Mouse (Mus musculus) ovary, postnatal 36 days (tissue): ENCODE results near the gene Nfic.

ENCODE experiments used
- DNase-seq: peaks from one replicate; pipeline ENCODE4 v3.0.0; 2022; ENCODE audit warnings: low spot score, mixed read lengths

Gene Nfic

DNA sequence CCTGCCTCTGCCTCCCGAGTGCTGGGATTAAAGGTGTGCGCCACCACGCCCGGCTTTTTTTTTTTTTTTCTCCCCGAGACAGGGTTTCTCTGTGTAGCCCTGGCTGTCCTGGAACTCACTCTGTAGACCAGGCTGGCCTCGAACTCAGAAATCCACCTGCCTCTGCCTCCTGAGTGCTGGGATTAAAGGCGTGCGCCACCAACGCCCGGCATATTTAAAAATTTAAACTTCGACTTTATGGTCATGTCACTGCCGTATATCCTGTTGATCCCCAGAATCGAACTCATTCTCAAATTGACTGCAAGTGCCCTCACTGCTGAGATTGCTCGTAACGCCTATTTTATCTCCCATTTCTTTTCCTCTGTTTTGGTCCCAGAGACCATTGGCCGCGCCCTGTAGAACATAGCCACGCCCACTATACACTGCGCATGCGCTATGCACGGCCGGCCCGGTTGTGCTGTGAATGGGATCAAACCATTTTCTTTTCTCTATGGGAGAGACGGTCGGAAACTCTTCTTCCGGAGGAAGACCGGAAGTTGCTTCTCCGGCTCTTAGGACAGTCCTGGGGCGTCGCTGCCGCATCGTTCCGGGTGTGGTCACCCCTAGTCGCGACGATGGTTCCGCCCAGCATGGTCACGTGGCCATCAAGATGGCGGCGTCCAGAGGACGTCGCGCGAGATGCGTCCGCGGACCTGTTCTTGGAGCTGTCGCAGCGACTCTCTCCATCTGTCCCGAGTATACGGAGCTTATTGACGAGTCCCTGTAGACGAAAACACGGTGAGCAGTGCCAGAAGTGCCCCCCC is 71.4 kb downstream of the Nfic start, which contains the start of the genes Dohh and Gm48551:
TSS of gene Dohh (plus strand) at position 627 of the 803 bp plus-strand sequence.
TSS of gene Gm48551 (plus strand) at position 665 of the 803 bp plus-strand sequence.
- DNase-seq: peak; percentile 98

GRCm38 (mm10) chr10:81382039-81382438 is 73.4 kb downstream of the Nfic start:
- DNase-seq: no peak

DNA sequence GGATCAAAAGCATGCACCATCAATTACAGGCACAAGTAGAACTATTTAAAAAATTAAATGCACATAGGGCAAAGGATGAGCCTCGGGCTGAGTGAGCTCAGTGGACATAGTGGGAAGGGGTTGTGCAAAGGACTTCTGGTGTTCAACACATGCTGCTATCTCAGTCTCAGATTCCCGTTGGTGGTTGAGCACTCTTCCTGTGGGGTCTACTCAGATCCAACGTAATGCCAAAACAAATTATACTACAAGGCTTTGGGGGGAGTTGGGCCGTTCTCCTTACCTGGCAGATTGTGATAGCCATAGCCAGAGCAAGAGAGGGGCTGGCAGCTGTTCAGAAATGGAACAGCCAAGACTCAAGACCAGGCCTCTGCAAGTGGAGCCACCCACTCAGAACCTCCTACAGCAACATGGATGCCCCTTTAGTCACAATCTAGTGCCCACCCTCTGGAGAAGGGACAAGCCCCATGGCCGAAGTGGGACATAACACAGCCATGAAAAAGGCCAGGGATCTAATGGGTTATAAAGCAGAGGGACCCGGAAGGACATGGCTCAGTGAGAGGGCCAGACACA is 75.5 kb downstream of the Nfic start:
- DNase-seq: no peak

DNA sequence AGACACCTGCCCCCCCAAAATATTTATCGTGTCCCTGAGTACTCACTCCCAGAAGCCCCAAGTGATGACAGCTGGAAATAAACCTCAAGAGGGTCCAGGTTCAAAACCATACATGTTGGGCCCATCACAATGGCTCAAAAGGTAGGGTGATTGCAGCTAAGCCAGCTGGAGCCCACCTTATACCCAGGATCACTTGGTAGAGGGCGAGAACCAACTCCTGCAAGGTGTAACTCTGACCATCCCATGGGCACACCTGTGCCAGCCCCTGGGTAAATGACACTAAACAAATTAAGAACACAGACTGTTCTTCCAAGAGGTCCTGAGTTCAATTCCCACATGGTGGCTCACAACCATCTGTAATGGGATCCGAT is 76.3 kb downstream of the Nfic start:
- no peak for DNase-seq

DNA sequence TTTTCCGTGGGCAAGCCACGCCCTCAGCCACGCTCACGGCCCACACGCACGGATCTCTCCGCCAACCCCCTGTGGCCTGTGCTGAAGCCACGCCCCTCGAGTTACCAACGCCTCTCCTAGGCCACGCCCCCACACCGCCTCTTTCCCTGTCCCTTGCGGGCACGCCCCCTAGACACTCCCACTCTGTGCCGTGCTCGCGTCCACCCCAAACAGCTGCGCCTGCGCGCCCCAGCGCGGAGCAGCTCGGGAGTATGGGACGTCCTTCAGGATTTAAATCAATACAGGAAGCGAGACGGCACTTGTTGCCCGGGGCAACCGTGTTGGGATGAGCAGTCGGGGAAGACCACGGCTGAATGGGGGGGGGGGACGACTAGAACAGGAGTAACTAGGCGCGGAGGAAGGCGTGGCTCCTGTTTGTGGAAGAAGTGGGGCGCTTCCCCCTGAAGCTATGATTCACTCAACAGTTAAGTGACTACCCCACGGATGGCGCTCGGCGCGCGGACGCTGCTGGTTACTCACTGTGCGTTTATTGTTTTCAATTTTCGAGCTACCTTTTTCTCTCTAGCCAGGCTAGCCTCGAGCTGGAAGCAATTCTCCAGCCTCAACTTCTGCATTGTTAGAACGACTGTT is 76.8 kb downstream of the Nfic start:
- DNase-seq: peak; percentile 100

- DNase-seq: no peak
Measured at GRCm38 (mm10) chr10:81377793-81378552, 77.5 kb downstream of the Nfic start, which contains the start of gene Fzr1. Gene Fzr1, minus strand, starts transcription at chr10:81378516.

- DNase-seq: no peak
Measured at GRCm38 (mm10) chr10:81377362-81377664, 78.1 kb downstream of the Nfic start.

DNA sequence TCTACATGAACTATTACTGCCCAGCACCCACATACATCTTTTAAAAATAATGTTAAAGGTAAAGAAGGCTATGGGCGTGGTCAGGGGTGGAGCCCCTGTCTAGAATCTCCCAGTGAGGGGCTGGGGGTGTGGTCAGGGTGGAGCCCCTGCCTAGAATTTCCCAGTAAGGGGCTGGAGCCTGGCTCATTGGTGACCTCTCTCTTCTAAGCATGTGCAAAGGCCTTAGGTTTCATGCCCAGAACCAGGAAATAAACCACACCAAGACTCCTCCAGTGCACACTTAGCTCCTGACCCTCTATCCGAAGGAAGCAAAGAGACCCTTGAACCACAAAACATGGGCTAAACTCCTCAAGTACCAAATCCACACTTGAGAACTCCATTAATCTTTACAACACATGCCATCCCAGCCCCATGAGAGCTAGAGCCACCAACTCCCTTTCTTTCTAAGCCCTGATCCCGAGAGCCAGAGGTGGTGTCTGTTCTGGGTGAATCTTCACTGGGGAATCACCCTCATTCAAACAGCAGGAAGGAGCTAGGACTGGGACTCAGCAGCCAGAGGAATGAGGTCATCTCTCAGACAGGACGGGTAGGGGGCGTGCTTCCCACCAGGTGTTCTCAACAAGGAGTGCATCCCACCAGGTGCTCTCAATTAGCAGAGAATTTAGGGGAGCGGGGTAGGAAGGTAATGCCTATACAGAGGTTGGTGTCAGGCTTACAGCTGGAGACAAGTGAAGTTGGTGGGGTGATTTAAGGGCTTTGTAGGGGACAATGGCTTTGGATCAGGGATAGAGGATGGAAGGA is 78.7 kb downstream of the Nfic start:
- no peak for DNase-seq

- no peak for DNase-seq
Measured at GRCm38 (mm10) chr10:81375322-81375721, 80.1 kb downstream of the Nfic start.

DNA sequence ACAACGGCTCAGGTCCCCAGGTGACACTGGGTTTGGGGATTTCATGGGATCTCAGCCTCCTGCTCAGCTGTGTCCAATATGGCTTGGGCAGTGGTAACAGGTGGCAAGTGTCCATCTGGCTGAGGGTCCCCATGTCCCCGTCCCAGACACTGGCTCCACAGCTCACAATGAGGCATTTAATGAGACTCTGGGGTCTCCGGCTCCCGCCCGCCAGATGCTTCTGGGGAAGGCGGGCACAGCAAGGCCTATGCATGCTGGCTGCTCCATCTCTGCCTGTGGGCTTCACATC is 88.3 kb downstream of the Nfic start:
- DNase-seq: no peak

DNA sequence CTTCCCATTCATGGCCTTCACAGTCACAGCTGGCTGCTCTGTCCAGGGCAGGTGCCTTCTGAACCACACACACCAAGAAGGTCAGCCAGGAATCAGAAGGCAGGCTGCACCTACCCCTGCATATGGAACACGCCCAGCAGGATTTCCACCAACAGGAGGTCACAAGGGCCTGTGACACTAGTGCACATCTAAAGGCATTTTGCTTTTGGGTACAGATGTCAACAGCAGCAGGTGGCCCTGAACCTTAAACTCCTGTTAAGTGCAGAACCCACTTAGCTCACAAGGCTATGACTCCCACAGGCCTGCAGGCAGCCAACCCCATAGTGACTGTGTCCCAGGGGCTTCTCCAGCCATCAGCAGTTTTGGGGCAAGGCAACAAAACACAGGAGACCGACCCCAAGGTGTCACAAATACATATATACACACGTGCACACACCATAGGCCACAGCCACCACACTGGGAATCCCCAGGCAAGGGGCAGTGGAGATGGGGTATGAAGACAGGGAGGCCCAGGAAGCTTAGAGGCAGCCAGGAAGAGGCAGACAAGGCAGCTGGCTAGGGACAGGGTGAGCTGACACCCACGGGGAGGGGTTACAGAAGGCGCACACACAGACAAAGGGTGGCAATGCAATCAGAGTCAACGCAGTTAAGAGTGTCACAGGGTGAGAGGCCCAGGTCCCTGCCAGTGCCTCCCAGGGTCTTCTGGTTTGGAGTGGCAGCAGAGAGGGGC is 88.8 kb downstream of the Nfic start:
- DNase-seq: no peak

GRCm38 (mm10) chr10:81365672-81366476 is 89.6 kb downstream of the Nfic start, which contains the start of gene 4930404N11Rik:
Gene 4930404N11Rik, minus strand, starts transcription at chr10:81365816.
- no peak for DNase-seq

GRCm38 (mm10) chr10:81365073-81365472 is 90.4 kb downstream of the Nfic start:
- no peak for DNase-seq

DNA sequence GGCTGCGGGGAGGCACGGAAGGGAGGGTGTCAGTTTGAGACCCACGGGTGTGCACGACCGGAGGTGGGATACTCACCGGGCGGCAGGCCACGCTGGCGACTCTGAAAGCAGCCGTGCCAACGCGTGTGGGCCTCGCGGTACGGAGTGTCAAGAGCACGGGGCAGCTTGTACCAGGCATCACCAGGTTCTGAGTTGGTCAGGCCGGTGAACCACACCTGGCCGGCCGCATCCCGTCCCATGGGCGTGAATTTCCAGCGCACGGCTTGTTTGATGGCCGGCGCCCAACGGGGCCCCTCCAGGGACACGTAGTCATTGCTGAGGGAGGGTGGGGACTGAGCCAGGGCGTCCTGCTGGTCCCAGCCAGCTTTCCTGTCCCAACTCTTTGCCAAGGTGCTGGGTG is 90.8 kb downstream of the Nfic start:
- no peak for DNase-seq

DNA sequence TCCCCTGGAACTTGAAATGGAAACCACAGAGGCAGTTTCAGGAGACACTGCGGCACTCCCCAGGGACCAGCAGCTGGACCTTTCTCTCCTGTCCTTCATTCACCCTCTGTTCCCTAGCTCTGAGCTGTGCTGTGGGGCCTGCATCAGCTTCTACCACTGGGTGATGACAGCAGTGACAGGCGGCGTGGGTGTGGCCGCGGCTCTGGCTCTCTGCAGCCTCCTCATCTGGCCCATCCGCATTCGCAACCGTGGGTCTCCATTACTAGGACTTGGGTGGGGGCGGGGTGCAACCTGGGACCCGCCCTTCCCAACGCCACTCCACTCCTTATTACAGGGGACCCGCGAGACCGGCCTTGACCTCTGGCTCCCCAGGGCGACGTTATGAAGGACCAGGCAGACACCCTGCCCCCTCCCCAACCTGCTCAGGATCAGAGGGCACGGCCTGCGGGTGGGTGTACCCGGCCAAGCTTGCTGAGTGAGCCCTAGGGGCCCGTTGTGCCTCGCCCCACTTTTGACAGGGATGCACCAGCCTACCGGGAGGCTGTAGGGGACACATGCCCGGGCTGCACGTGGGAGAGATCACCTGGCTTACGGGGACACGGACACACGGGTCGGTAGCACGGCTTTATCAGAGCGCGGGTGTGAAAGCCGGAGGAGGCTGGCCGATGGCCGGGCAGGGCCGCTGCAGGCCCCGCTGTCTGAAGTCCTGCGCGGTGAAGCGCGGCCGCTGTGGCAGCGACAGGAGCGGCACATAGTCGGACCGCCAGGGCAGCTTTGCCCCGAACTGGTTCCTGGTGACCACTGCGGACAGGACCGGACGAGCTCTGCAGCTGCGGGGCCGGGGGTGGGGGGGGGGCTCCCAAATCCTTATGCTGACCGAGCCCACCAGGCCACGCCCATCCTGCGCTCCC is 91.7 kb downstream of the Nfic start:
- no peak for DNase-seq

GRCm38 (mm10) chr10:81362336-81362949 is 93.0 kb downstream of the Nfic start:
- DNase-seq: no peak

- no peak for DNase-seq
Measured at GRCm38 (mm10) chr10:81360721-81361120, 94.7 kb downstream of the Nfic start.

DNA sequence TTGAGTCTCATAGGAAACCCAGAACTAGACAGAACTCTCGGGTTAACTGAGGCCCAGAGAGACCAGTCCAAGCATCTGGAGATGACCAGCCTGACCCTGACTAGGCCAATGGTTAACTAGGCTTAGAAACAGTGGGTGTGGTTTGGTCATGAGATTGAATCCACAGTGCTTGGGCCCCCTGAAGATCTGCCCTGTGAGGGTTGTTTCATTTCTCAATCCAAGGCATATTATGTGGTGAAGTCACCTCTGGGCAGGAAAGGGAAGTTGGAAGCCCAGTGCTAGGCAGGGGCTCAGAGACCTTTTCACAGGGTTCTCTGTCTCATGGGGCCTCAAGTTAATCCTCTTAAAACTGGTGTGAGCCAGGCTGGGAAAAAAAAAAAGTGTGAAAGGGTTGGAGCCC is 96.6 kb downstream of the Nfic start:
- no peak for DNase-seq

GRCm38 (mm10) chr10:81358209-81358608 is 97.2 kb downstream of the Nfic start:
- no peak for DNase-seq
